Mouse (Mus musculus) urinary bladder, adult 18-20 months (tissue): Measurements from ENCODE around the gene Slc30a5.

ENCODE experiments used
- DNase-seq, 2 experiments: peaks; one replicate each; pipeline ENCODE4 v3.0.0; 2022; ENCODE audit warnings: low spot score in 2 of 2, mixed read lengths in 2 of 2

Gene Slc30a5

DNA sequence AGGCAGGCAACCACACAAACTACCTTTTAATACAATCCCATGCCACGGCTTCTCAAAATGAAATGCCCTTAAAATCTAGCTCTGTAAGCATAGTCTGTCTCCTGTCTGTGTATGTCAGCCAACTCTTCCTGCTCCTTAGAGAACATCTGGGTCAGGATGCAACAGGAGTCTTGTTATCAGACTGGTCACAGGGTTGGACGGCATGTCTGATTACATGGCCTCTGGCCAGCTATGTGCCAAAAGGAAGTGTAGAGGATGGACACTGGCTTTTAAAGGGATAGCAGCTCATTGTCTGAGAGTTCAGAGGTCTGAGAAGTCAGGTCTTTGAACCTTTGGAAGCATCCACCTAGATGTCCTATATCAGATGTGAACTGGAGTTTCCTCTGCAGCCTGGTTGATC lies 77.9 kb downstream of the Slc30a5 start:
- no peak for DNase-seq

- no peak for DNase-seq
Measured at GRCm38 (mm10) chr13:100754186-100754585, 79.0 kb downstream of the Slc30a5 start.

GRCm38 (mm10) chr13:100753011-100753410 lies 80.2 kb downstream of the Slc30a5 start:
- DNase-seq, result no peak
